Mouse (Mus musculus): ENCODE measurements around the gene Cluh.

The Cluh gene

DNA sequence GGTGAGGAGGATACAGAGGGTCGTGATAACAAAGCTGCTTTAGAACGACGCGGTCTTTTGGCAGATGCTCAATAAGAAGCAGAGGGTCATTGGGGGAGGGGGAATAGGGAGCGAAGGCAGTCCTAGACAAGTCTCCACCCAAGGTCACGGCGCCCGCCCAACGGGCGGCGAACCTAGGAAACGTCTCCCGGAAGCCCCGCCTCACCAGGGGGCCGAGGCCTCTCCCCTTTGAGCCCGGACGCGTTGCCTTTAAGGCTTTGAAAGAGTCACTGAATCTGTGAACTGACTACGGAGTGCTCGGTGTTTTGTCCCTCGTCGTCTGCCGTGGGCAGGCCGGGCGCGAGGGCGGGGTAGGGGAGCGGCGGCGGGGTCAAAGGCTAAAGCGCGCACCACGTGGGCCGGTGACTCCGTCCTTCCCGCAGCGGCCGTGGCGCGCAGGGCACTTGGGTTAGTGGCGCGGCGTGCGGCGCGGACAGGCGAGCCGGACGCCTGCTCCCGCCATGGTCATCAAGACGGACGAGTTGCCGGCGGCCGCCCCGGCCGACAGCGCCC lies at the start of gene Cluh:
Gene Cluh (plus strand): TSS at position 401 of the 552 bp plus-strand sequence.
- in situ Hi-C loops (cut with MboI; ENCODE audit: low sequenced_read_pairs), result no loop called here

DNA sequence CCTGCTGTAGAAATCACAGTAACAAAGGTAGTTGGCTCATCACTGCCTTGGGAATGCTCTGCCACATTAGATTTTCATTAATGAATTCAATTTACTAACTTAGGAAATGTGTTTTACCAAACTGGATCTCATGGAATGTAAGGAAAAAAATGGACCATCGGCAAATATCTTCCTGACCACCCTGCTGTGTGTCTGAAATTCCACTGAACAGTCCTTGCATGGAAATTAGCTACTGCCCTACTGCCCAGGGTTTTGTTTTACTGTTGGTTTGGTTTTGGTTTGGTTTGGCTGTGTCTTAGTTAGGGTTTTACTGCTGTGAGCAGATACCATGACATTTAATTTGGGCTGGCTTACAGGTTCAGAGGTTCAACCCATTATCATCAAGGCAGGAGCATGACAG lies 47.0 kb upstream of the Cluh start:
- in situ Hi-C loops (cut with MboI; ENCODE audit: low sequenced_read_pairs), result no loop called here

DNA sequence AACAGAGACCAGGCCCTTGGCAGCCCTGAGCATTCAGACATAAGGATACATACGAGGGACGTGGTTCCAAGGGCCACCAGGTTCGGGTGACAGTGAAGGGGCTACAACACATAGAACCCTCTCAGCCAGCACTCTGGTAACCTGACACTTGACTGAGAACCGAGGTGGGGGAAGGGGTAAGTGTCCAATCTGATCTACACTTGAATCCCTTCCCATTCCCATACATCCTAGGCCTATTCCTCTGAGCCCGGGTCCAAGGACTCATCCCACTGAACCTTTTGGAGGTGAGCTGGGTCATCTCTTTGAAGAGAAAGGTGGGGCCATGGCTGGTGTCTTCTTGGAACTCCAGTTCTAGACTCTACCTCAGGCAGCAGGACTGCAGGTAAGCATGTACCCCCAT lies 39.2 kb upstream of the Cluh start:
- in situ Hi-C loops (cut with MboI; ENCODE audit: low sequenced_read_pairs), result no loop called here

DNA sequence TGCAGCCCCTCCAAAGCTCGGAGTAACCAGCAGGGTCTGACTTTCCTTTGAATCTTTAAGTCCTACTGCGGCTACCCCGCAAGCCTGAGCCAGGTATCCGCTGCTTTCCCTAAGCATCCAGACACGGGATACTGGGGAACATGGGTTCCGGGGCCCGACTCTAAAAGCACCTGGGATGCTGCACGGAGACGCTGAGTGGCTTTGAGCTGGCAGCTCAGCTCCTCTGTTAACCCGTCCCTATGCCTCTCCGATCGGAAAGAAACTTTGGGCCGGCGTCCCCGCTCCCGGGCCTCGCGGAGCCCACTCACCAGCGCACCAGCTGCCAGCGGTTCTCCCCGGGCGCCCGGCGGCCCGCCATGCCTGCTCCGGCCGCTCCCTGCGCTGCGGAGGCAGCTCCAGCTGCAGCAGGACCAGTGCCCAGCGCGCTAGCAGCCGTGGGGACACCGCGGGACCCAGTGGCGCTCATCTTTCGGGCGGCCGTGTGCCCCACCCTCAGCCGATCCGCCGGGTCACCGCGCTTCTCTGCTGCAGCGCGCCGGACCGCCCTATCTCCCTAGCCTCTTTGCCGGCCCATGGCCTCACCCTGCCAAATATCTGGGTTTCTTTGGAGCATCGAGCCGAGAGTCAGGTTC lies 38.6 kb upstream of the Cluh start, which contains the start of gene Rap1gap2:
Gene Rap1gap2 (minus strand): TSS at position 371 of the 632 bp plus-strand sequence.
- in situ Hi-C loops (cut with MboI; ENCODE audit: low sequenced_read_pairs), result no loop called here

DNA sequence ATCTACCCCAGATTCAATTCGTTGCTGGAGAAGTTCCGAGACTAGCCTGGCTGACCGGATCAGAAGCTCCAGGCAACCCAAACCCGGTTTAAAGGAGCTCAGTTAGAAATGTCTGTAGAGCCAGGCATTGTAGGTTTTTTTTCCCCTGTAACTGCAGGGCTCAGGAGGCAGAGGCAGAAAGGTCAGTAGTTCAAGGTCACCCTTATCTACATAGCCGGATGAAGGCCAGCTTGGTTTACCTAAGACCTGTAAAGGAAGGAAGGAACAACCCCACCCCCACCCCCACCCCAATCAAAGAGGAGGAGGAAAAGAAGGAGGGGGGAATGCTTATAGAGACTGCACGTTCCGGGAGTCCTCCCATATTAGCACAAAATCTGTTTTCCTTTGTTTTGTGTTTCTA lies 37.9 kb upstream of the Cluh start:
- in situ Hi-C loops (cut with MboI; ENCODE audit: low sequenced_read_pairs), result no loop called here

DNA sequence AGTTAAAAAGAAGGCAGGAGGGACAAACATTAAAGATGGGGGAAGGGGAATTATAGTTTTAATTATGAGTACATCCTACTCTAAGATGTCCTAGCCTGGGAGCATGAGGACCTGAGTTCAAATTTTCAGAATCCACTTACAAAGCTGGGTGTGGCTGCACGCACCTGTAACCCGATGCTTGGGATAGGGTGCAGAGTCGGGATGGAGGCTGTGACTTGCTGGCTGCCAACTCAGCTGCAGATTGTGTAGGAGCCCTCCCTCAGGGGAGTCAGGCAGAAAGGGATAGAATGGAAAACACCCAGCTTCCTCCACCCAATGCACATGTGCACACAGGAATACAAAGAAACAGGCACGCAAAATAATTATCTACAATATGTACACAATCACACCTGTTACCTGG lies 35.9 kb upstream of the Cluh start:
- in situ Hi-C loops (cut with MboI; ENCODE audit: low sequenced_read_pairs), result no loop called here

DNA sequence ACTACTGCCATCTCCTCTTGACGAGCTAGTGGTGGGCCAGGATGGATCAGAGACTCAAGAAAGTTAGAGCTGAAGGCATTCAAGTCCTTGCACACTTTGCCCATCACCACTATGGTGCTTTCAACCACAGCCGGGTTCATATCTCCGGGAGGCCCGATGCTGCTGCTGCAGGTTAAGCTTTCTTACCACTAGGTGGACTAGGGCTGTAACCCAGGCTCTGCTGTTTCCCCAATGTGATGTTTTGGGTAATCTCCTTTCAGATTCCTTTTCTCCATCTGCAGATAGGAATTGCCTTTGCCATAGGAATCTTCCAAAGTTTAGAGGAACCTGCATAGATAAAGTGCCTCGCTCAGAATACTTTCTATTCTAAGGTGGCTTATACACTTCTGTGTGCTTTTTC lies 33.7 kb upstream of the Cluh start:
- in situ Hi-C loops (cut with MboI; ENCODE audit: low sequenced_read_pairs), result no loop called here

DNA sequence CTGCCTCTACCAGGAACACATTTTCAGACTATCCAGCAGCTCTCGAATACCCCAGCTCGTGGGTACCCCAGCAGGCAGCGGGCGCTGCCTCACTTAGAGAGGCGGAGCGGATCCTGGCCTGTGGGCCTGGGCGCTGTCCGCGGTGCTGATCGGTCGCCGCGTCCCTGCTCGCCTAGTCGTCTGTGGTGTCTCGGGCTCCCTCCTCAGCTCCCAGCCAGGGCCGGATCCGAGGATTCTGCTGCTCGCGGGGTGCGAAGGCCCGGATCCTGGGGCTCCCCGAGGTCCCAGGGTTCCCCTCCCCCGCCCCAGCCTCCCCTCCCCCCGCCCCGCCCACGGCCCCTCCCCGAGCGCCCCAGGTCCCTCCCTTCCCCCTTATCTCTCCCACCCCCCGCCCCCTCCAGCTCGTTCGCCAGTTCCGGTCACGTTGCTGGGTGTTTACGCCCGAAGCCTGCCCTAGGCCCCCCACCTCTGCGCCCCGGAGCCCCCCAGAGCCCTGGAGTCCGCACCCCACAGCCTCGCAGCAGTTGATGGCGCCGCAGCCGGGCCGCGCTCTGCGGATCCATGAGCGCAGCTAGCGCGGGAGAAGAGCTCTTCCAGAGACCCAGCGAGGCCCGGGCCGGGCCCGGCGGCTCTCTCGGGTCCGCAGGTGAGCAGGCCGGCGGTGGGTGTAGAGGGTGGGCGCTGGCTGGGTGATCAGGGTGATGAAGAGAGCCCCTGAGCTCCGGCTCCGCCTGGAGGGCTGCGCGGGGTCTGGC lies 29.9 kb upstream of the Cluh start, which contains the start of gene Ccdc92b:
Gene Ccdc92b (plus strand): TSS at position 405 of the 755 bp plus-strand sequence.
- in situ Hi-C loops (cut with MboI; ENCODE audit: low sequenced_read_pairs), result no loop called here

DNA sequence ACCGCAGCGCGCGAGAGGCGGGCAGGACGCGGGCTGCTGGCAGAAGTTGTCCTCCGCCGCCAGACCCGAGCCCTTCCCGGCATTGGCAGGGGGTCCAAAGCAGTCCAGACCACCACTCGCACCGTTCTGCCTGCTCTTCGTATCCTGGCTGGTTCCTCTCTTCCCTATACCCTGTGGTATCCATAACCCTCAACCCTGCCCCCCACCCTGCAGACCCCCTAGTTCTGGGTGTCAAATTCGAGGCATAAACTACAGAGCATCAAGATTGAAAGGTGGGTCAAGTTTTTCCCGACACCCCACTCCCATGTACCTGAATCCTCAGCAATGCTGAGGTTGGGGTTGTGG lies 29.4 kb upstream of the Cluh start:
- in situ Hi-C loops (cut with MboI; ENCODE audit: low sequenced_read_pairs), result no loop called here

DNA sequence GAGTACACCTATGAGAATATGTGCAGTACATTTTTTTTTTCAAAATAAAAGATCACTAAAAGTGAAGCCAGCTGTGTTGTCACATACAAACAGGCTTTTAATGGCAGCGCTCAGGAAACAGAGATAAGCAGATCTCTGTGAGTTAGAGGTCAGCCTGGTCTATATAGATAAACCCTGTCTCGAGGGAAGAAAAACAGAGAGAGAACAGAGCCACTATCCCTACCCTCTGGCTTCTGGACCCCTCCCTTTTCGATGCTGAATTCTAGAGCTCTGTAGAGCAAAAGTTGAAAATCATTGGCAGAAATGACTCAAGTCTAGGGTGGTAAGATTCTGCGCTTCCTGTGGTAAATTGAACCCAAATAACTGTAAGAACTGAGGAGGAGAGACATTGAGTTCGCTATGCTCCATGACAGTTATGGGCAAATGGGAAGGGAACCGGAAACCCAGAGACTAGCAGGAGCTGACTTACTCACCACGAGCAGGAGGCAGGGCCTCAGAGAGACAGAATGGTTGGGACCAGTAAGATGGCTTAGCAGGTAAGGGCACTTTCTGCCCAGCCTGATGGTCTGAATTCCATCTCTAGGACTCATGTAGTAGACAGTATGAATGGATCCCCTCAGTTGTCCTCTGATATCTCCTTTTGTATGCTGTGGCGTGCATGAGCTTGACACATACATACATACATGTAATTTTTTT lies 27.2 kb upstream of the Cluh start:
- in situ Hi-C loops (cut with MboI; ENCODE audit: low sequenced_read_pairs), result no loop called here

DNA sequence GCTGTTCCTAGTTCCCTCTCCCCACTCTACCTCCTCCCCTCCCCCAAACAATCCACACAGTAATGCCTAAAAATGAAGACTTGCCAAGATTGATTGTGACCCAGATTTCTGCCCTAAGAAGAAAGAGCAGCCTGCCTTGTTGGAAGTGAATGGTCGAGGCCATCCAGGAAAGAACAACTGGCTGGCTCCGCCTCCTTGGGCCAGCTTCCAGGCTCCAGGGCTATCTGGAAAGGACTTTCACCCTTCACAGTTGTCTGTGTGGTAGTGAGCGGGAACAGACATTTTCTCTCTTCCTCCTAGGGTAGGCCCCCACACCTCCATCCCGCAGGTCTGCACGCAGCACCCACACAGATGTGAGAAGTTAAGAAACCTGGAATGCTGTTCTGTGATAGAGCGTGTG lies 25.6 kb upstream of the Cluh start:
- in situ Hi-C loops (cut with MboI; ENCODE audit: low sequenced_read_pairs), result no loop called here

DNA sequence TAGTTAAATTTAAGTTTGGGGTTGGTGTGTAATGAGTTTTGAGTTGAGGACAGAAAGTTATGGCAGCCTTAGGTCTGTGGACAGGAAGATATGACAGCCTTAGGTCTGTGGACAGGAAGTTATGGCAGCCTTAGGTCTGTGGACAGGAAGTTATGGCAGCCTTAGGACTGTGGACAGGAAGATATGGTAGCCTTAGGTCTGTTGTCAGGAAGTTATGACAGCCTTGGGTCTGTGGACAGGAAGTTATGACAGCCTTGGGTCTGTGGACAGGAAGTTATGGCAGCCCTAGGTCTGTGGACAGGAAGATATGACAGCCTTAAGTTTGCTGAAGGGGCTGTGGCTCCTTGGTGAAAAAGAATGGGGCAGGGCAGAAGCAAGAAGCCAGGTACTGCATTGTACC lies 24.0 kb upstream of the Cluh start:
- in situ Hi-C loops (cut with MboI; ENCODE audit: low sequenced_read_pairs), result no loop called here

DNA sequence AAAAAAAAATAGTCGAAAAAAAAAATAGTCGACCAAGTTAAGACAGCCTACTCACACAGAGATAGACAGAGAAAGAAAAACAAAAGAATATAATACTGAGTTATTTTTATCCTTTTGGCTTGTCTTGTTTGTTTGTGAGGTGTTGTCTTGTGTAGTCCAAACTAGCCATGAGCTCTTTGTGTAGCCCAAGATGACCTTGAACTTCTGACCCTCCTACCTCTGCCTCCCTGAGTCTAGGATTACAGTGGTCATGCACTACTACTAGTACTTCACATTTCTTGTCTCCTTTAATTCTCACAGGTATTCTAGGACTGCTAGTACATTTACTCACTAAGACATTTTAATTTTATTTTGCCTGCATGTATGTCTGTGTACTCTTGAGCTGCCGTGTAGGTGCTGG lies 21.8 kb upstream of the Cluh start:
- in situ Hi-C loops (cut with MboI; ENCODE audit: low sequenced_read_pairs), result no loop called here

DNA sequence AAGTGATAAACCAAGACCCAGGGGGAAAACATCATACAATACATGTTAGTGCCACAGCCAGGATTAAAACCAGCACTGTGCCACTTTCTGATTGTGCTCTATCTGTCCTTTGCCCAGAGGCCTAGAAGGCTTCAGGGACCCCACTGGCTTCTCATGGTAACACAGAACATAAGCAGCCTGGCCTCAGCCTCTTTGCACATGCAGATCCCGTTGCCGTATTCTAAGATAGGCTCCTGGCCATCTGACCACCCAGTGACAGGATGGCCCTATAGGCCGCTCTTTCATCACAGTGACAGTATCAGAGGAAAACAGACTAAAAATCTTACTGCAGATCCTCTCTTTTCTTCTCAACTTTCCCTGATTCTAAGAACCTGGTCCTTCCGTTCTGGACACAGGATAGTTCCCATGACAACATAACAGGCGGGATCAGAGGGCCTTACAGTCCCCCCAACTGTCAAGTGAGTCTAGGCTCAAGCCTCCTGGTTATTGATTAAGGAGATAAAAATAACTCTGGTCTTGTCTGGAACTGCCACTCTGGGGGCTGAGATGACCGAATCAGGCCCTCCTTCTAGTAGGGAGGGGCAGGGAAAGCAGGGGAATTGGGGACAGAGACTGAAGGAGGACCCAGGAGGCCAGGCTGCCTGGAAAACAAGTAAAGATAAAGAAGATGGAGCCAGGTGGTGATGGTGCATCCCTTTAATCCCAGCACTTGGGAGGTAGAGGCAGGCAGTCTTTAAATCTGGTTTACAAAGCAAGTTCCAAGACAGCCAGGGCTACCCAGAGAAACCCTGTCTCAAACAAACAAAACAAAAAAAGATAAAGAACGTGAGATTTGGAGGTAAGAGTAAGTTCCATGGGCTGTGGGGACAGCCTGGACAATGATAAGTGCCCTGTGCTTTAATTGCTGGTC lies 17.2 kb upstream of the Cluh start:
- in situ Hi-C loops (cut with MboI; ENCODE audit: low sequenced_read_pairs), result no loop called here

DNA sequence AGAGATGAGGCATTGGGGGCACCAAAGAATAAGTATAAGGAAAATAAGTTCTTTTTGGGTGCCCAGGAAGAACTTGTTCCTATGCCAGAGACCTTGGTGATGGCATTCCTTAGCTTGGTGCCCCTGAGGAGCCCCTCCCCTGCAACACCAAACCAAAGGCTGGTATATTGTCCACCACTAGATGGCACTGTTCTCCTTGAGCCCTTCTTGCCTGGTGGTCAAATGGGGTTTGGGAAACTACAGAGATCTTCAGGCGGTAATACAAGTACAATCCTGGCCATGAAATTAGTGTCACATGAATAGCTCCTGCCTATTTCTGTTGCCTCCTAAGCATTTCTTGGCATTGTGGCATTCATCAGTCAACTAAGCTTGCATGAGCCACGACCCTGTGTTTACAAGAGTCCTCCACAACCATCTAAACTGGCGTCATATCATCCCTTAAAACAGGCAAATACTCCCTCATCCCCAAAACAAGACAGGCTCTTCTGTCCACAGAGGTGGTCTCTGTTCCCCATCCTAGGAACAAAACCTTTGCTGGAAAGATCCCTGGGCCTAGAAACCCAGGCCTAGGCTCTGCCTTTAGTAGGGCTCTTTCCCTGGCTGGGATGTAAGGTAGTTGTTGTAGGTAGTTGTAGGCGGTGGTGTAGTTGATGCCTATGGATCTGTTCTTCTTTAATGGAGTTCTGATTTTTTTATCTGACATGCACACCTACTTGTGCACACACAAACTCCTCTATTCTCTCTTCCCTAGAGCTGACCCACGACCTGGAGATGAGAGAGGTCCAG lies 14.6 kb upstream of the Cluh start:
- in situ Hi-C loops (cut with MboI; ENCODE audit: low sequenced_read_pairs), result no loop called here

DNA sequence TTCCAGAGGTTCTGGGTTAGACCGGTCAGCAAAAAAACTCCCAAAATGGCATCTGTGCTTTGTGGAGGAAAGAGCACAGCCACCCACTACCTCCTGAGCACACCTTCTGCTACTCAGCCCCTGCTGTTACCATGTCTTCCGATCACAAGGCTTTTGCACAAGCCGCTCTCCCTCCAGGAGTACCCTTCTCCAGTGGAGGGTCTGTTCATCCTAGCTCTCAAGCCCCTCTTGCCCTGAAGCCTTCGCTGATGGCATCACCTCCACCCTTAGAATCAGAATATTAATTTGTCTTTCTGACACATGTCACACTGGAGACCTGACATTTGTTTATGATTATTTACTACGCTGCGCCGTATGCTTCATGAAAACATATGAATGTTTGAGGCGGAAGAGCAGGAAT lies 11.8 kb upstream of the Cluh start:
- in situ Hi-C loops (cut with MboI; ENCODE audit: low sequenced_read_pairs), result no loop called here

DNA sequence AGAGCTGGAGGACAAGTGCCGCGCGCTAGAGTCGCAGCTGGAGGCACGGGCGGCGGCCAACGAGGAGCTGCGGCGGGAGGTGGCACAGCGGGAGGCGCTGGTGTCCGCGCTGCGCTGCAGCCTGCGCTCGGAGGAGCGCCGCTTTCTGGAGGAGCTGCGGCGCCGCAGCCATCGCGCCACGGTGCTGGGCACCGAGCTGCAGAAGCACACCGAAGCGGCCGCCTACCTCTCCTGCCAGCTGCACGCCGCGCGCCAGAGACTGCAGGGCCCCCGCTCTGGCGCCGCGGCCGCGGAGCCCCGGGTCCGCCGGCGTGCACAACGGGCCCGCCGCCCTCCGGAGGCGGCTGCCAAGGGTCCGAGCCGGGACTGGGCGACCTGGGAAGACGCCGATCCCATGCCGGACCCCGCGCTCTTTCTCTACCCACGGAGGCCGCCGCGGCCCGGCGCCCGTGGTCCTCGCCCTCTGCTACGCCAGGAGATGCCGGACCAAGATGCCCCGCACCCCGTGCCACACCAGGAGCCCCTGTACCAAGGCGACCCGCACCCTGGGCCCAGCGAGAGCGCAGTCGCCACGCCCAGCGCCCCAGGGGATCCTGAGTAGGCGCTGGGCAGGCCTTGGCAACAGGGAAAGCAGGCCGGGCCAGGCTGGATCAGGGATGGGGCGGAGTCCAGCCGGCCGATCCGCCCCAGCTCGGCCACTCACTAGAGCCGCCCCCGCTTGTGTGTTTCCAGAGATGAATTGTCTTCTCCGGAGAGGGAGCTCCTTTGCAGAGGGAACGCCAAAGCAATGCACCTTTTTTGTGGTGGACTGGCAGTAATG lies 11.1 kb upstream of the Cluh start:
- in situ Hi-C loops (cut with MboI; ENCODE audit: low sequenced_read_pairs), result no loop called here

DNA sequence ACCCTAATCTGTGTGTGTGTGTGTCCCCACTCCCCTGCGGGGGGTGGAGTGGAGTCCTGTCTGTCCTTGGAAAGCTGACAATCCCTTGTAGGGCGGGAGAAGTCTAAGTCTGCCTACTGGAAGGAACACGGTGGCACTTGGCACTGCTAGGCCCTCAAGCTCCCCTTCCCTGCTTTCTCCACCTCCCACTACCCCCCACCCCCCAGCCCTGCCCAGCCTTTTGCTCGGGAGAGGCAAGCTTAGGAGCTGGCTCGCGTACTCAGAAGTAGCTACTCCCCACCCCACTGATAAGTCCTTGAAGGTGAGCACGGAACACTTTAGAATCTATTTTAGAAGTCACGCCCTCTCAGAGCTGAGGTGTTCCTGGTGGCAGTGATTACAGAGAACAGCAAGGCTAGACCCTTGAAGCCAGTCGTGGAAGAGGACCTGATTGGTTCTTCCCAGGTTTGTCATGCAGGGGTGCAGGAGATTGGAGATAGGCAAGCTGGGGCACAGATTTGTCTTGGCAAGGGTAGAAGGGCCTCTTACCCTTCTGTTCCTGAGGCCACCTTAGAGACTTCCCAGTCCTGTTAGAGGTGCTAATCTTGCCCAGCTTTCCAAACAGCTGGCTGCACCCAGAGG lies 10.4 kb upstream of the Cluh start:
- in situ Hi-C loops (cut with MboI; ENCODE audit: low sequenced_read_pairs), result no loop called here

DNA sequence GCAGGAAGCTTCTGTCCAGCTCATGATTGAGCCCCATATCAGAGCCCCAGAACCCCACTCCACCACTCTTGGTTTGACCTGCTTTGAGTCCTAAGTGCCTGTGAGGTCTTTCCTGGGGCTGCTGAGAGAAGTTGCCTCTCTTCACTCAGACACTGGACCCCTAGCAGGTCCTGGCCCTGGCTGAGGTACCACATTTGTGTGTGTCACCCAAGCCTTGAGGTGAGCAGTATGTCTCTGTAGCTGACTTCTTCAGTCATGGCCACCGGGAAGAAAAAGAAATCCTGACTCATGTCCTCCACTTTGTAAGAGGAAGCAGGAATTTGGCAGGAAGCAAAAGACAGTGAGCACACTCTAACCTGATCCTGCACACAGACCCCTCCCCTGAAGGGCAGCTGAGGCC lies 9.7 kb upstream of the Cluh start:
- in situ Hi-C loops (cut with MboI; ENCODE audit: low sequenced_read_pairs), result no loop called here

Data from CH12F3 (cell line).